Mouse (Mus musculus): Measurements from ENCODE around the gene Vav3. TPM values are rescaled to one million over a fixed set of nuclear protein-coding genes. Genes with fewer than 3 reads are reported as not detected.

Vav3 gene
- total and polyA plus RNA-seq, 2 experiments from 2014 or later, result 9.2 to 11.6 TPM

DNA sequence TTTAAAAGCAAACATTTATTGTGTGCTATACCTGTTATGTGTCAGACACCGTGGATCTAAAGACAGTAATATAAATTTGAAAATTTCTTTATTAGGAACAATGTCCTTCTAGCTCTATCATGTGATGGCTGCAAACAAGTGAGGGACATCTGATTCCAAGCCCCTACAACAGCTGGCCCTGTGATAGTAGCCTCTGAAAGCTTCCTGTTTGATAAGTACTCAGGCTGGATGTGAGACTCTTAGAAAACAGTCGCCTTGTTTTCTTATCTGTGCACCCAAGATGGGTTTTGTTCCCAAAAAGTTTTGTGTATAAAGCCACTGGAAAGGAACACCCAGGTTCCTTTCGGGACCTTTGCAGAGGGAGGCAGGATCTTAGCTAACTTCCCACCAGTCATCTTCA is 32.0 kb upstream of the Vav3 start:
- Histone ChIP-seq H3K9ac (replicated peaks; ENCODE audit: low read length, poor library complexity, severe bottlenecking) (no peak overlapping the region), H3K27ac (ENCODE audit: low read depth, low read length) (no peak overlapping the region), H3K9me3 (ENCODE audit: low read length) (no peaks in the 10 kb centered on the region), H3K4me1 (ENCODE audit: insufficient read depth, low read length) (no peaks in the 10 kb centered on the region), H3K27me3 (ENCODE audit: insufficient read depth, low read length) (no peaks in the 10 kb centered on the region), H3K36me3 (ENCODE audit: insufficient read depth, low read length) (no peaks in the 10 kb centered on the region), H3K4me2 (ENCODE audit: low read depth, low read length, poor library complexity, severe bottlenecking) (no peak overlapping the region), H3K4me3 (ENCODE audit: low read depth, low read length) (no peak overlapping the region)
- 86% methylated on average over 3 of the region's 3 CpGs for WGBS
- no peak for DNase-seq (ENCODE audit: low spot score)
- ATAC-seq (ENCODE audit: low FRiP score), result no peak
- no peak for TF ChIP-seq CTCF (IDR thresholded peaks at IDR 0.05)

DNA sequence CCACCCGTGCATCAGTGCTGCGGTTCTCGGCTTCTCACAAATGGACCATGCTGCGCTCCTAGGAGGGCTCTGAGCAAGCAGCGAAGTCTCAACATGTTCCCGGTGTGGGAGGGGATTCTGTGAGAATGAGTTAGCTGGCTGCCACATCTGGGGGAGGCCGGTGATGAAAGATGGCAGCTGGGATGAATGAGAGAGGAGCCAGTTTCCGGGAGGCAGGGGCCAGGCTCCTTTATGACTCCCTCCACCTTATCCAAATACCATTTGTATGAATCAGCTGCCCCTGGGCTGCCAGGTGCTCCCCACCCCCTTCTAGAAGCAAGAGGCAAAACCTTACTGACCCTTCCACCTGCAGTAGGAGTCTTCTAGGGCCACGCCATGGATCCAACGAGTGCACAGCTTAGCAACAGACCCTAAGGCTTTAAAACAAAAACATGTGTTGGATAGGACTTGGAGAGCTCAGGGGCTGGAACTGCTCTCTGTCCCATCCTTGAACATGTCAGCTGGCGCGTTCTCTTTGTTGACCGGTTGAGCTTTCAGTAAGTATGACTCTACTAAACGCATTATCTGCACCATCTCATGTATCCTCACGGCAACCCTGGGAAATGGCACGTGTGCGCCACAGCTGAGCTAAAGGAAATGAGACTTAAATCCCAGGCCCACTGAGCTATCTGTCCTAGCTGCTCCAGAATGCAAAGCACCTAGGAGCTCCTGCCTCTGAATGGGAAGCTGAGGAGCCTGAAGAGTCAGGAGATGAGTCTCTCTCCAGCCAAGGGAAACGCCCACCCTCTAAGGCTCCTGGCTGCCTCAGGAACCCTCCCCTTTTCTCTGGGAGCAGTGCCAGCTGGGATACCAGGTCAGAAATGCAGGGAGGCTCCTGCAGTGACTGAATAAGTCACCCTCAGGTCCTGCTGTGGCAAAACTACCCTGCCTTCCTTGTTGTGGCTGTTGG is 30.9 kb upstream of the Vav3 start:
- Histone ChIP-seq H3K27ac (ENCODE audit: low read depth, low read length) (no peak overlapping the region), H3K4me3 (ENCODE audit: low read depth, low read length) (no peak overlapping the region), H3K4me2 (ENCODE audit: low read depth, low read length, poor library complexity, severe bottlenecking) (no peak overlapping the region), H3K9me3 (ENCODE audit: low read length) (no peaks in the 10 kb centered on the region), H3K27me3 (ENCODE audit: insufficient read depth, low read length) (no peaks in the 10 kb centered on the region), H3K9ac (replicated peaks; ENCODE audit: low read length, poor library complexity, severe bottlenecking) (no peak overlapping the region), H3K36me3 (ENCODE audit: insufficient read depth, low read length) (no peaks in the 10 kb centered on the region), H3K4me1 (ENCODE audit: insufficient read depth, low read length) (no peaks in the 10 kb centered on the region)
- no peak for DNase-seq (ENCODE audit: low spot score)
- no peak for TF ChIP-seq CTCF (IDR thresholded peaks at IDR 0.05)
- ATAC-seq (ENCODE audit: low FRiP score), result no peak
- WGBS, result 91% methylated on average over 18 of the region's 18 CpGs

DNA sequence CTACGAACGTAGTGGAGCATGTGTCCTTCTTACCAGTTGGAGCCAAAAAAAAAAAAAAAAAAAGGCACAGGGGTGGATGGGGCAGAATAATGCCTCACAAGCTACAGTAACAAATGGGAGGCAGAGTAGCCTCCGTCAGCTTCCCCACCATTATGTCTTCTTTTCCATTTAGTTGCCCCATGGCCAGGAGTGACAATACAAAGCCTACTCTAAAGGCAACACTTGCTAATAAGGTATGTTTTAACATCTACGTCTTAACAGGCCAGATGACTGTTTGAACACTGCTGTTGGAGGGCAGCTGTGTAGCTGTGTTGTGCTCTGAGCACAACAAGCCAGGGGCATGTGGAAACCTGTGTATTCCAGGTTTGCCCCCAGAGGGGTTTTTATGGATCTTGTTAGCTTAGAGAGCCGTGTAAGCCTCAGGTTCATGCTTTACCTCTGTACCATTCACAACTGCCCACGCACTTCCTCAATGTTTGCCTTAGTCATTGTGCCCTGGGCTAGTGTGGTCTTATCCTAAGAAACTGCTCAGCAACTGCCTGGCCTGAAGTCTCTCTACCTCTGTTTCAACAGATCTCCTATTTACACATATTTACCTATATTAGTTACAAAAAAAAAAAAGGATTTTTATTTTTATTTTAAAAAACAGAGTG is 29.2 kb upstream of the Vav3 start:
- H3K4me3 ChIP-seq (ENCODE audit: low read depth, low read length), result no peak overlapping the region
- ATAC-seq (ENCODE audit: low FRiP score), result no peak
- no peak overlapping the region for H3K27ac ChIP-seq (ENCODE audit: low read depth, low read length)
- 91% methylated on average over 6 of the region's 6 CpGs for WGBS
- H3K4me2 ChIP-seq (ENCODE audit: low read depth, low read length, poor library complexity, severe bottlenecking), result no peak overlapping the region
- DNase-seq (ENCODE audit: low spot score), result no peak
- H3K9me3 ChIP-seq (ENCODE audit: low read length), result no peaks in the 10 kb centered on the region
- H3K9ac ChIP-seq (replicated peaks; ENCODE audit: low read length, poor library complexity, severe bottlenecking), result no peak overlapping the region
- H3K36me3 ChIP-seq (ENCODE audit: insufficient read depth, low read length), result no peaks in the 10 kb centered on the region
- H3K27me3 ChIP-seq (ENCODE audit: insufficient read depth, low read length), result no peaks in the 10 kb centered on the region
- no peaks in the 10 kb centered on the region for H3K4me1 ChIP-seq (ENCODE audit: insufficient read depth, low read length)
- no peak for TF ChIP-seq CTCF (IDR thresholded peaks at IDR 0.05)

DNA sequence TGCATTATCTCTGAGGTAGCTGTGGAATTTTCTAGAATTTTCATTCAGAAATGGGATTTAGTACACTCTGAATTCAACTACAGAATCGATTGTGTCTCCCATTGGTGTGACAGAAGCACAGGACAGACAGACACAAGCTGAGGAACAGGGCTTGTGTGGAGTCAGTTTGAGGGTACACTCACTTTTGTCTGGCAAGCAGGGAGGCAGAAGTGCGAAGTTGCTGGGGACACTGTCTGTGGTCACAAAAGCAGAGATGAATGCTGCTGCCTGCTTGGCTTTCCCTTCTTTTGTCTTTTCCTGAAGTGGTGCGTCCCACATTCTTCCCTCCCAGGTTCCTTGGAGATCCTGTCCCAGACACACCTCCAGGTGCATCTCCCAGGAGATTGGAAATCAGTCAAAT is 28.6 kb upstream of the Vav3 start:
- no peaks in the 10 kb centered on the region for H3K9me3 ChIP-seq (ENCODE audit: low read length)
- no peak overlapping the region for H3K9ac ChIP-seq (replicated peaks; ENCODE audit: low read length, poor library complexity, severe bottlenecking)
- no peak overlapping the region for H3K4me3 ChIP-seq (ENCODE audit: low read depth, low read length)
- no peaks in the 10 kb centered on the region for H3K27me3 ChIP-seq (ENCODE audit: insufficient read depth, low read length)
- no peaks in the 10 kb centered on the region for H3K36me3 ChIP-seq (ENCODE audit: insufficient read depth, low read length)
- no peak for TF ChIP-seq CTCF (IDR thresholded peaks at IDR 0.05)
- no peak overlapping the region for H3K4me2 ChIP-seq (ENCODE audit: low read depth, low read length, poor library complexity, severe bottlenecking)
- no peak overlapping the region for H3K27ac ChIP-seq (ENCODE audit: low read depth, low read length)
- ATAC-seq (ENCODE audit: low FRiP score) (no peak), DNase-seq (ENCODE audit: low spot score) (no peak)
- no peaks in the 10 kb centered on the region for H3K4me1 ChIP-seq (ENCODE audit: insufficient read depth, low read length)
- 68% methylated on average over 3 of the region's 3 CpGs for WGBS

DNA sequence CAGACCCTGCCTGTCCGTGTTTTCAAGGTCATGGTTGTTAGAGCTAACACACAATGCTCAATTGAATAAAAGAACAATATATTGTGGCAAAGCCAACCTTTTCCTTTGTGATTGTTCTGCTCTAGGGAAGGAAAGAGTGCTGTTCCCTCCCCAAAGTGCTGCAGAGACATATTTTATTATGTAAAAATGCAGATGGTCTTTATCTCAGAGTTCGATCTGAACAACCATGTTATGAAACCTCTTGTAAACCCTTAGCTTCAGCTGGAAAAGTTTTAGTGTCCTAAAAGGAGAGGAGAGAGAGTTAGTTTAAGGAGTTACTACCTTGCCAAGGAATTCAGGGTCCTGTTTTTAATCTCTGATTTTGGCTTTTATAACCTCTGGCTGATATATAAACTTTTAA is 27.0 kb upstream of the Vav3 start:
- H3K4me1 ChIP-seq (ENCODE audit: insufficient read depth, low read length), result no peaks in the 10 kb centered on the region
- WGBS, result 48% methylated on average over 2 of the region's 2 CpGs
- H3K9ac ChIP-seq (replicated peaks; ENCODE audit: low read length, poor library complexity, severe bottlenecking), result no peak overlapping the region
- no peak overlapping the region for H3K27ac ChIP-seq (ENCODE audit: low read depth, low read length)
- no peak overlapping the region for H3K4me3 ChIP-seq (ENCODE audit: low read depth, low read length)
- DNase-seq (ENCODE audit: low spot score), result no peak
- no peaks in the 10 kb centered on the region for H3K36me3 ChIP-seq (ENCODE audit: insufficient read depth, low read length)
- H3K27me3 ChIP-seq (ENCODE audit: insufficient read depth, low read length), result no peaks in the 10 kb centered on the region
- H3K9me3 ChIP-seq (ENCODE audit: low read length), result no peaks in the 10 kb centered on the region
- no peak for TF ChIP-seq CTCF (IDR thresholded peaks at IDR 0.05)
- H3K4me2 ChIP-seq (ENCODE audit: low read depth, low read length, poor library complexity, severe bottlenecking), result no peak overlapping the region
- no peak for ATAC-seq (ENCODE audit: low FRiP score)

DNA sequence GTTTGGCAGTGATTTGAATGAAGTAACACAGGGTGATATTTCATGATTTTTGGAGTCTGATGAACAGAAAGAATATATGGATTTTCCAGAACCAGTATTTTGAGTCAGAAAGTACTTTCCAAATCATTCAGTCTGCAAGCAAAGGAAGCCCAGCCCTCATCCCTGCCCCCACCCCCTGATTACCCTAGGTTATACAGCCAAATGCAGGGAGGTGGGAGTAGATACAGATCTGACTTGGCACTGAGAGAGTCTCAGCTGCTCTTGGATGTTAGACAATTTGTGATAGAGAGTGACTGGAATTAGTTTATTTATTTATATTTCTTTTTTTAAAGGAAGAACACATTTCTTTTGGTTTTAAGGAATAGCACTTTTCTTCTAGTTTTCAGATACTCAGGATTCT is 18.2 kb upstream of the Vav3 start:
- H3K36me3 ChIP-seq (ENCODE audit: insufficient read depth, low read length), result no peaks in the 10 kb centered on the region
- no peaks in the 10 kb centered on the region for H3K4me1 ChIP-seq (ENCODE audit: insufficient read depth, low read length)
- H3K27me3 ChIP-seq (ENCODE audit: insufficient read depth, low read length), result no peaks in the 10 kb centered on the region
- ATAC-seq (ENCODE audit: low FRiP score) (no peak), DNase-seq (ENCODE audit: low spot score) (no peak)
- no peak for TF ChIP-seq CTCF (IDR thresholded peaks at IDR 0.05)
- no peak overlapping the region for H3K27ac ChIP-seq (ENCODE audit: low read depth, low read length)
- no peak overlapping the region for H3K9ac ChIP-seq (replicated peaks; ENCODE audit: low read length, poor library complexity, severe bottlenecking)
- no peaks in the 10 kb centered on the region for H3K9me3 ChIP-seq (ENCODE audit: low read length)
- H3K4me3 ChIP-seq (ENCODE audit: low read depth, low read length), result no peak overlapping the region
- no peak overlapping the region for H3K4me2 ChIP-seq (ENCODE audit: low read depth, low read length, poor library complexity, severe bottlenecking)

Measured in midbrain, postnatal 0 days (tissue).